11 mouse cellular contexts compared by ENCODE assay signal in genomic region chr6:29848808-29849207, GRCm38 (mm10).
DNase-seq lines count a peak whose midpoint lies in the region; ATAC-seq and TF ChIP-seq lines count a peak whose summit lies in the region.
"Had no signal": no experiment of that assay in that cellular context is flagged by ENCODE, and none has a peak within 500 bp of the region (broad histone marks: within the 10 kb centered on the region; RNA-seq: fewer than 3 reads in every experiment).

No protein-coding gene starts in this region.

- no peak overlapping the region for H3K4me2 ChIP-seq in heart, embryonic 11.5 days

- TF ChIP-seq POLR2A in bone marrow macrophage, adult 2 months (IDR thresholded peaks at IDR 0.05; ENCODE audit: borderline replicate concordance, low read depth, low read length): no peak
- no peak for TF ChIP-seq POLR2A in small intestine, adult 2 months (IDR thresholded peaks at IDR 0.05; ENCODE audit: low read depth, low read length)

- intact Hi-C loops in gastrocnemius, postnatal 36 days (cut with DNase I): no loop called here
- intact Hi-C loops in left cerebral cortex, postnatal 14 days (cut with DNase I): no loop called here

- no peaks in the 10 kb centered on the region for H3K36me3 ChIP-seq in heart, embryonic 11.5 days (ENCODE audit: control insufficient read depth, insufficient read depth, low read length)
- H3K36me3 ChIP-seq in small intestine, adult 2 months (ENCODE audit: control insufficient read depth, insufficient read depth, low read length): no peaks in the 10 kb centered on the region; the same call in 1 of the 2 replicates

- no peak overlapping the region for H3K4me3 ChIP-seq in heart, embryonic 11.5 days (ENCODE audit: low read depth, low read length)
- peak overlapping the region; percentile 35 for H3K4me3 ChIP-seq in bone marrow macrophage, adult 2 months (ENCODE audit: insufficient read depth, low read length)
- no peak overlapping the region for H3K4me3 ChIP-seq in small intestine, adult 2 months (ENCODE audit: low read depth, low read length)

- DNase-seq in heart, adult 11 months: peak; percentile 78
- peak; percentile 75 for DNase-seq in kidney, postnatal 14 days
- DNase-seq in gastrocnemius, postnatal 36 days: no peak
- no peak for DNase-seq in layer of hippocampus, adult 9-10 months (ENCODE audit: low spot score)
- no peak for DNase-seq in left cerebral cortex, postnatal 14 days (ENCODE audit: low spot score in 2 of 2)
- DNase-seq: cerebellum, adult 18-20 months; gastrocnemius, postnatal 25 days; heart, postnatal 36 days had no signal

- ATAC-seq in heart, embryonic 11.5 days (replicated peaks; ENCODE audit: insufficient number of reproducible peaks, low FRiP score, low TSS enrichment): no peak

- no peak overlapping the region for H3K9ac ChIP-seq in heart, embryonic 11.5 days (ENCODE audit: low read depth, low read length)

- no peaks in the 10 kb centered on the region for H3K27me3 ChIP-seq in heart, embryonic 11.5 days (ENCODE audit: control insufficient read depth, insufficient read depth, low read length)
- H3K27me3 ChIP-seq in small intestine, adult 2 months (ENCODE audit: control insufficient read depth, insufficient read depth, low read length): no peaks in the 10 kb centered on the region

- no peak for TF ChIP-seq CTCF in bone marrow macrophage, adult 2 months (IDR thresholded peaks at IDR 0.05; ENCODE audit: low read depth, low read length)
- TF ChIP-seq CTCF in small intestine, adult 2 months (IDR thresholded peaks at IDR 0.05; ENCODE audit: extremely low read depth, insufficient read length, insufficient replicate concordance, low read depth, low read length): no peak

- peaks cover 6% of the 10 kb centered on the region for H3K4me1 ChIP-seq in heart, embryonic 11.5 days (ENCODE audit: control insufficient read depth, insufficient read depth, low read length)
- H3K4me1 ChIP-seq in bone marrow macrophage, adult 2 months (ENCODE audit: control insufficient read depth, insufficient read depth, low read length): peaks cover 17% of the 10 kb centered on the region
- H3K4me1 ChIP-seq in small intestine, adult 2 months (ENCODE audit: control insufficient read depth, insufficient read depth, insufficient read length, low read length): peaks cover 17% of the 10 kb centered on the region; the same call in 1 of the 2 replicates

- 59% methylated on average over 3 of the region's 3 CpGs for WGBS in heart, embryonic 11.5 days (ENCODE audit: insufficient replicate concordance)
- 14% methylated on average over 3 of the region's 3 CpGs for WGBS in small intestine, adult 2 months

- H3K27ac ChIP-seq in heart, embryonic 11.5 days (ENCODE audit: low read depth, low read length): no peak overlapping the region
- H3K27ac ChIP-seq in bone marrow macrophage, adult 2 months (ENCODE audit: insufficient read depth, low read depth, low read length): peak overlapping the region; percentile 71
- H3K27ac ChIP-seq in small intestine, adult 2 months (ENCODE audit: insufficient read depth, low read depth, low read length): peak overlapping the region; percentile 94

- no peaks in the 10 kb centered on the region for H3K9me3 ChIP-seq in heart, embryonic 11.5 days (replicated peaks; ENCODE audit: control insufficient read depth, low read length)

Comparison
In these comparisons a context has a peak if more than half of its experiments do, and no peak if none do; other contexts are left out.
1. DNase-seq: peak in heart, adult 11 months (single experiment) and kidney, postnatal 14 days (single experiment); none in gastrocnemius, postnatal 36 days (0 of 2), layer of hippocampus, adult 9-10 months (single experiment) and left cerebral cortex, postnatal 14 days (0 of 2).